Mouse (Mus musculus) heart, embryonic 15.5 days (tissue): ENCODE measurements around the gene Pcgf5. TPM values are rescaled to one million over a fixed set of nuclear protein-coding genes. Genes with fewer than 3 reads are reported as not detected.

Source experiments
- ATAC-seq: fragments of 200-750 bp; cut with Nextera tagmentation; replicated peaks from 2 replicates; pipeline ENCODE4 v1.8.0; 2017; ENCODE audit warnings: low read depth, moderate TSS enrichment; ENCODE audit not compliant: insufficient number of reproducible peaks, insufficient read depth, low FRiP score
- H3K27ac ChIP-seq: fragments of 300-500 bp; sonication (generic); 2 replicates; pipeline ENCODE4 v1.5.1; 2015; ENCODE audit warnings: mild to moderate bottlenecking, inconsistent platforms
- H3K27me3 ChIP-seq: fragments of 300-500 bp; sonication (generic); 2 replicates; pipeline ENCODE4 v1.6.1; 2015; ENCODE audit warnings: inconsistent platforms
- H3K36me3 ChIP-seq: fragments of 300-500 bp; sonication (generic); 2 replicates; pipeline ENCODE4 v1.6.1; 2015; ENCODE audit warnings: mild to moderate bottlenecking, inconsistent platforms
- H3K4me1 ChIP-seq: fragments of 300-500 bp; sonication (generic); replicated peaks from 2 replicates; pipeline ENCODE4 v1.6.1; 2015; ENCODE audit warnings: inconsistent platforms
- H3K4me2 ChIP-seq: fragments of 300-500 bp; sonication (generic); 2 replicates; pipeline ENCODE4 v1.6.1; 2015; ENCODE audit warnings: inconsistent platforms, mild to moderate bottlenecking, moderate library complexity
- H3K4me3 ChIP-seq: fragments of 300-500 bp; sonication (generic); 2 replicates; pipeline ENCODE4 v1.5.1; 2015; ENCODE audit warnings: mild to moderate bottlenecking, inconsistent platforms
- H3K9ac ChIP-seq: fragments of 300-500 bp; sonication (generic); 2 replicates; pipeline ENCODE4 v1.6.1; 2015; ENCODE audit warnings: mild to moderate bottlenecking, inconsistent platforms
- H3K9me3 ChIP-seq: fragments of 300-500 bp; sonication (generic); replicated peaks from 2 replicates; pipeline ENCODE4 v1.6.1; 2016; ENCODE audit warnings: inconsistent platforms
- WGBS: fragments of 180-500 bp; shearing (Covaris S2); methylation state at CpG from one replicate; pipeline ENCODE4 v1.1.7; 2015; ENCODE audit warnings: mixed read lengths; 5-methylcytosine and 5-hydroxymethylcytosine counted together
- polyA plus RNA-seq: library from polyadenylated mRNA; unstranded; fragments of >200 nt; fragmentation: Nextera tagmentation; extraction: Ambion mirVana; gene quantifications from 2 replicates; pipeline ENCODE4 v1.2.1, GENCODE M21; 2015

The Pcgf5 gene
- polyA plus RNA-seq, 1 experiment from 2014 or later = 55.4 TPM

GRCm38 (mm10) chr19:36384426-36384825 is 36.3 kb downstream of the Pcgf5 start:
- Histone ChIP-seq H3K9ac (no peak overlapping the region), H3K27ac (no peak overlapping the region), H3K36me3 (no peaks in the 10 kb centered on the region), H3K4me2 (no peak overlapping the region), H3K4me3 (no peak overlapping the region), H3K9me3 (no peaks in the 10 kb centered on the region), H3K4me1 (peaks cover 5% of the 10 kb centered on the region; the same call in 1 of the 2 replicates), H3K27me3 (no peaks in the 10 kb centered on the region)
- ATAC-seq = no peak
- WGBS = 46% methylated on average over 2 of the region's 2 CpGs

GRCm38 (mm10) chr19:36388502-36388901 is 40.4 kb downstream of the Pcgf5 start:
- H3K27ac ChIP-seq = no peak overlapping the region
- WGBS = 54% methylated on average over 5 of the region's 5 CpGs
- no peak overlapping the region for H3K9ac ChIP-seq
- no peak for ATAC-seq
- H3K27me3 ChIP-seq = no peaks in the 10 kb centered on the region
- no peaks in the 10 kb centered on the region for H3K36me3 ChIP-seq
- H3K9me3 ChIP-seq = no peaks in the 10 kb centered on the region
- no peak overlapping the region for H3K4me3 ChIP-seq
- no peak overlapping the region for H3K4me2 ChIP-seq
- peaks cover 5% of the 10 kb centered on the region; the same call in 1 of the 2 replicates for H3K4me1 ChIP-seq

GRCm38 (mm10) chr19:36390714-36391113 is 42.6 kb downstream of the Pcgf5 start:
- Histone ChIP-seq H3K4me3 (no peak overlapping the region), H3K9me3 (no peaks in the 10 kb centered on the region), H3K27me3 (no peaks in the 10 kb centered on the region), H3K27ac (no peak overlapping the region), H3K36me3 (no peaks in the 10 kb centered on the region), H3K4me1 (peaks cover 7% of the 10 kb centered on the region; the same call in 1 of the 2 replicates), H3K4me2 (no peak overlapping the region), H3K9ac (no peak overlapping the region)
- no peak for ATAC-seq
- WGBS = 67% methylated on average over 1 of the region's 1 CpGs

GRCm38 (mm10) chr19:36398500-36398899 is 50.4 kb downstream of the Pcgf5 start:
- Histone ChIP-seq H3K9me3 (no peaks in the 10 kb centered on the region), H3K27ac (no peak overlapping the region), H3K4me3 (no peak overlapping the region), H3K4me2 (no peak overlapping the region), H3K27me3 (no peaks in the 10 kb centered on the region), H3K4me1 (0 out of 2 replicates have a peak, but pooled peaks cover 6% of the 10 kb centered on the region), H3K9ac (no peak overlapping the region), H3K36me3 (no peaks in the 10 kb centered on the region)
- WGBS = 69% methylated on average over 3 of the region's 3 CpGs
- ATAC-seq = no peak

- H3K4me2 ChIP-seq = peak overlapping the region; percentile 69
- H3K27me3 ChIP-seq = no peaks in the 10 kb centered on the region
- peaks cover 21% of the 10 kb centered on the region for H3K4me1 ChIP-seq
- H3K9ac ChIP-seq = no peak overlapping the region
- WGBS = 35% methylated on average over 10 of the region's 10 CpGs
- no peak overlapping the region for H3K4me3 ChIP-seq
- peak overlapping the region; percentile 80 for H3K27ac ChIP-seq
- 0 out of 2 replicates have a peak, but pooled peaks cover 6% of the 10 kb centered on the region for H3K36me3 ChIP-seq
- no peak for ATAC-seq
- no peaks in the 10 kb centered on the region for H3K9me3 ChIP-seq
Observed at GRCm38 (mm10) chr19:36408352-36409100, 60.4 kb downstream of the Pcgf5 start.

GRCm38 (mm10) chr19:36409280-36409860 is 61.3 kb downstream of the Pcgf5 start:
- peak overlapping the region; percentile 87 for H3K27ac ChIP-seq
- H3K9ac ChIP-seq = peak overlapping the region; percentile 85
- no peaks in the 10 kb centered on the region for H3K9me3 ChIP-seq
- peak overlapping the region; percentile 63 for H3K4me3 ChIP-seq
- WGBS = under 1% methylated on average over 46 of the region's 53 CpGs
- peak; percentile 99 for ATAC-seq
- H3K27me3 ChIP-seq = no peaks in the 10 kb centered on the region
- H3K4me1 ChIP-seq = peaks cover 21% of the 10 kb centered on the region
- H3K36me3 ChIP-seq = 0 out of 2 replicates have a peak, but pooled peaks cover 6% of the 10 kb centered on the region
- H3K4me2 ChIP-seq = peak overlapping the region; percentile 69

GRCm38 (mm10) chr19:36409861-36410392 is 61.8 kb downstream of the Pcgf5 start:
- H3K4me1 ChIP-seq = peaks cover 21% of the 10 kb centered on the region
- H3K9ac ChIP-seq = peak overlapping the region; percentile 85
- peak overlapping the region; percentile 69 for H3K4me2 ChIP-seq
- H3K9me3 ChIP-seq = no peaks in the 10 kb centered on the region
- 0 out of 2 replicates have a peak, but pooled peaks cover 6% of the 10 kb centered on the region for H3K36me3 ChIP-seq
- H3K4me3 ChIP-seq = peak overlapping the region; percentile 63
- ATAC-seq = peak; percentile 56
- peak overlapping the region; percentile 87 for H3K27ac ChIP-seq
- H3K27me3 ChIP-seq = no peaks in the 10 kb centered on the region
- WGBS = under 1% methylated on average over 63 of the region's 82 CpGs

- Histone ChIP-seq H3K4me3 (no peak overlapping the region), H3K27me3 (no peaks in the 10 kb centered on the region), H3K4me2 (no peak overlapping the region), H3K9ac (no peak overlapping the region), H3K9me3 (no peaks in the 10 kb centered on the region), H3K27ac (no peak overlapping the region), H3K4me1 (0 out of 2 replicates have a peak, but pooled peaks cover 3% of the 10 kb centered on the region), H3K36me3 (no peaks in the 10 kb centered on the region)
- no peak for ATAC-seq
Observed at GRCm38 (mm10) chr19:36419885-36420284, 71.8 kb downstream of the Pcgf5 start.

GRCm38 (mm10) chr19:36427195-36427876 is 79.2 kb downstream of the Pcgf5 start:
- Histone ChIP-seq H3K9me3 (no peaks in the 10 kb centered on the region), H3K36me3 (no peaks in the 10 kb centered on the region), H3K27ac (no peak overlapping the region), H3K27me3 (no peaks in the 10 kb centered on the region), H3K4me3 (no peak overlapping the region), H3K4me2 (no peak overlapping the region), H3K4me1 (no peaks in the 10 kb centered on the region; the same call in 1 of the 2 replicates), H3K9ac (no peak overlapping the region)
- 93% methylated on average over 7 of the region's 7 CpGs for WGBS
- ATAC-seq = no peak

- Histone ChIP-seq H3K4me1 (peaks cover 2% of the 10 kb centered on the region), H3K27me3 (no peaks in the 10 kb centered on the region), H3K27ac (no peak overlapping the region), H3K36me3 (no peaks in the 10 kb centered on the region), H3K9ac (no peak overlapping the region), H3K9me3 (no peaks in the 10 kb centered on the region), H3K4me2 (no peak overlapping the region), H3K4me3 (no peak overlapping the region)
- 85% methylated on average over 4 of the region's 4 CpGs for WGBS
- ATAC-seq = no peak
Observed at GRCm38 (mm10) chr19:36428116-36428515, 80.0 kb downstream of the Pcgf5 start.

GRCm38 (mm10) chr19:36429354-36429753 is 81.2 kb downstream of the Pcgf5 start:
- no peak overlapping the region for H3K9ac ChIP-seq
- no peaks in the 10 kb centered on the region for H3K36me3 ChIP-seq
- H3K4me2 ChIP-seq = no peak overlapping the region
- H3K27me3 ChIP-seq = no peaks in the 10 kb centered on the region
- H3K9me3 ChIP-seq = no peaks in the 10 kb centered on the region
- ATAC-seq = no peak
- no peak overlapping the region for H3K27ac ChIP-seq
- WGBS = 98% methylated on average over 1 of the region's 1 CpGs
- H3K4me1 ChIP-seq = peaks cover 7% of the 10 kb centered on the region
- H3K4me3 ChIP-seq = no peak overlapping the region
